Mouse (Mus musculus) CH12.LX (cell line): ENCODE results near the gene Tpm4. TPM values are rescaled to one million over a fixed set of nuclear protein-coding genes. Genes with fewer than 3 reads are reported as not detected.
A peak's percentile ranks its signal among the peaks of the same experiment; 100 is the strongest.
"Not testable (repeated sequence)": the region's sequence is repeated elsewhere in the genome, so short reads cannot be mapped to it uniquely, and the experiment has no call there.

ENCODE experiments used
- DNase-seq: peaks from one replicate; pipeline ENCODE4 v3.0.0-alpha.2; 2013; ENCODE audit errors: extremely low read depth
- H3K27ac ChIP-seq: 2 replicates; pipeline ENCODE4 v1.5.1; 2012; ENCODE audit warnings: low read depth, mild to moderate bottlenecking, control low read depth, moderate library complexity; ENCODE audit not compliant: insufficient read depth
- H3K27me3 ChIP-seq: replicated peaks from 2 replicates; pipeline ENCODE3; 2012; ENCODE audit warnings: inconsistent platforms
- H3K36me3 ChIP-seq, 2 experiments: replicated peaks in 1 of 2; 2 replicates each; pipeline versions ENCODE3 to v1.6.1; 2012; ENCODE audit warnings: inconsistent platforms in 1 of 2, low read length in 1 of 2, mild to moderate bottlenecking in 1 of 2, mixed read lengths in 1 of 2, moderate library complexity in 1 of 2; ENCODE audit not compliant: control insufficient read depth in 1 of 2, insufficient read depth in 1 of 2
- H3K4me1 ChIP-seq, 2 experiments: 2 replicates each; pipeline ENCODE4 v1.6.1; 2012; ENCODE audit warnings: inconsistent platforms in 1 of 2, moderate library complexity in 1 of 2; ENCODE audit not compliant: insufficient read depth in 2 of 2, control insufficient read depth in 1 of 2
- H3K4me2 ChIP-seq: 2 replicates; pipeline ENCODE4 v1.6.1; 2012; ENCODE audit warnings: low read depth, mild to moderate bottlenecking, control low read depth; ENCODE audit not compliant: poor library complexity, insufficient read depth, severe bottlenecking
- H3K4me3 ChIP-seq, 3 experiments: fragments of 150-350 bp in 1 of 3; sonication (generic) in 1 of 3; replicated peaks in 1 of 3; 2 replicates each; pipeline versions ENCODE3 to v1.5.1; 2011 to 2012; ENCODE audit warnings: low read depth in 2 of 3, low read length in 2 of 3, mild to moderate bottlenecking in 2 of 3, moderate library complexity in 2 of 3, control low read depth in 1 of 3, improper control_type of control experiment in 1 of 3, inconsistent platforms in 1 of 3, mixed read lengths in 1 of 3; ENCODE audit not compliant: poor library complexity in 1 of 3
- H3K79me2 ChIP-seq: replicated peaks from 2 replicates; pipeline ENCODE4 v1.6.1; 2012; ENCODE audit warnings: mild to moderate bottlenecking, moderate library complexity; ENCODE audit not compliant: control insufficient read depth, poor library complexity, insufficient read depth, severe bottlenecking; ENCODE audit errors: extremely low read depth
- H3K9ac ChIP-seq: 2 replicates; pipeline ENCODE4 v1.6.1; 2012; ENCODE audit warnings: low read depth, mild to moderate bottlenecking, control low read depth, moderate library complexity; ENCODE audit not compliant: insufficient read depth
- H3K9me3 ChIP-seq: replicated peaks from 2 replicates; pipeline ENCODE3; 2012; ENCODE audit warnings: low read length, inconsistent platforms, mixed read lengths
- BHLHE40 ChIP-seq: IDR thresholded peaks from 2 replicates; pipeline ENCODE4 v1.6.1; 2011; ENCODE audit warnings: mild to moderate bottlenecking, low read depth, low read length, improper control_type of control experiment
- CTCF ChIP-seq, 2 experiments: IDR thresholded peaks in 1 of 2; conservative IDR thresholded peaks in 1 of 2; 2 replicates each; pipeline ENCODE4 v1.5.1; 2011 to 2012; ENCODE audit warnings: low read depth in 2 of 2, low read length in 2 of 2, improper control_type of control experiment in 1 of 2, inconsistent platforms in 1 of 2, mild to moderate bottlenecking in 1 of 2, moderate library complexity in 1 of 2
- ETS1 ChIP-seq: conservative IDR thresholded peaks from 2 replicates; pipeline ENCODE4 v1.6.1; 2012; ENCODE audit warnings: low read depth, mild to moderate bottlenecking, inconsistent platforms, low read length, improper control_type of control experiment, moderate library complexity
- JUND ChIP-seq: conservative IDR thresholded peaks from 2 replicates; pipeline ENCODE4 v1.6.1; 2011; ENCODE audit warnings: low read depth, low read length, improper control_type of control experiment
- MEF2A ChIP-seq: IDR thresholded peaks from 2 replicates; pipeline ENCODE4 v1.6.1; 2014; ENCODE audit warnings: low read depth, mild to moderate bottlenecking, inconsistent platforms, low read length, improper control_type of control experiment, borderline replicate concordance
- MXI1 ChIP-seq: IDR thresholded peaks from 2 replicates; pipeline ENCODE4 v1.6.1; 2011; ENCODE audit warnings: mild to moderate bottlenecking, low read depth, low read length, improper control_type of control experiment
- NELFE ChIP-seq: IDR thresholded peaks from 2 replicates; pipeline ENCODE4 v1.6.1; 2011; ENCODE audit warnings: low read depth, low read length, improper control_type of control experiment
- NRF1 ChIP-seq: IDR thresholded peaks from 2 replicates; pipeline ENCODE4 v1.6.1; 2014; ENCODE audit warnings: low read depth, mild to moderate bottlenecking, inconsistent platforms, low read length, improper control_type of control experiment, moderate library complexity
- POLR2A ChIP-seq: IDR thresholded peaks from 2 replicates; pipeline ENCODE4 v1.6.1; 2011; ENCODE audit warnings: low read depth, mild to moderate bottlenecking, improper control_type of control experiment, low read length
- POLR2AphosphoS2 ChIP-seq: IDR thresholded peaks from 2 replicates; pipeline ENCODE4 v1.6.1; 2011; ENCODE audit warnings: low read depth, low read length, improper control_type of control experiment
- RAD21 ChIP-seq: IDR thresholded peaks from 2 replicates; pipeline ENCODE4 v1.6.1; 2011; ENCODE audit warnings: low read depth, mild to moderate bottlenecking, low read length, improper control_type of control experiment, moderate library complexity
- SIN3A ChIP-seq: IDR thresholded peaks from 2 replicates; pipeline ENCODE4 v1.6.1; 2012; ENCODE audit warnings: low read length, improper control_type of control experiment, inconsistent platforms
- SMC3 ChIP-seq: IDR thresholded peaks from 2 replicates; pipeline ENCODE4 v1.6.1; 2011; ENCODE audit warnings: low read depth, low read length, improper control_type of control experiment
- TBP ChIP-seq: conservative IDR thresholded peaks from 2 replicates; pipeline ENCODE4 v1.6.1; 2011; ENCODE audit warnings: low read depth, low read length, improper control_type of control experiment
- TCF12 ChIP-seq: IDR thresholded peaks from 2 replicates; pipeline ENCODE4 v1.6.1; 2014; ENCODE audit warnings: low read depth, mild to moderate bottlenecking, inconsistent platforms, low read length, improper control_type of control experiment
- UBTF ChIP-seq: IDR thresholded peaks from 2 replicates; pipeline ENCODE4 v1.6.1; 2012; ENCODE audit warnings: low read depth, mild to moderate bottlenecking, inconsistent platforms, low read length, improper control_type of control experiment, moderate library complexity
- ZKSCAN1 ChIP-seq: IDR thresholded peaks from 2 replicates; pipeline ENCODE4 v1.6.1; 2012; ENCODE audit warnings: low read depth, inconsistent platforms, low read length, improper control_type of control experiment, borderline replicate concordance
- dilution Hi-C: fragments of 300-500 bp; cut with MboI; formaldehyde crosslinking; loops from 2 replicates; pipeline ENCODE4 v1.14.3; 2020; ENCODE audit warnings: low sequenced_read_pairs; ENCODE audit not compliant: extremely low pct_unique_long_range_greater_than_20kb, extremely low pct_ligation_motif_present
- in situ Hi-C: fragments of 300-500 bp; cut with MboI; formaldehyde crosslinking; loops from 3 replicates; pipeline ENCODE4 v1.14.3; 2019; ENCODE audit warnings: low sequenced_read_pairs, low pct_ligation_motif_present, low pct_unique_long_range_greater_than_20kb, mixed read lengths
- polyA plus RNA-seq: library from polyadenylated mRNA; unstranded; fragments of >175 nt; gene quantifications from 2 replicates; pipeline ENCODE4 v1.2.1, GENCODE M21; 2012; ENCODE audit warnings: low read depth; ENCODE audit not compliant: insufficient read length
- total RNA-seq, 2 experiments: library from RNA; depleted of rRNA; stranded (reverse); fragments of 300-350 nt in 1 of 2; fragments of >200 nt in 1 of 2; gene quantifications; 2 replicates each; pipeline ENCODE4 v1.2.3; 2012 to 2014

Gene Tpm4
- 94.8 and 96.2 TPM in 2 replicates for total RNA-seq (2012; rRNA removed)
- total RNA-seq (2014; rRNA removed): 284 and 318 TPM in 2 replicates
- 203 and 218 TPM in 2 replicates for polyA plus RNA-seq

DNA sequence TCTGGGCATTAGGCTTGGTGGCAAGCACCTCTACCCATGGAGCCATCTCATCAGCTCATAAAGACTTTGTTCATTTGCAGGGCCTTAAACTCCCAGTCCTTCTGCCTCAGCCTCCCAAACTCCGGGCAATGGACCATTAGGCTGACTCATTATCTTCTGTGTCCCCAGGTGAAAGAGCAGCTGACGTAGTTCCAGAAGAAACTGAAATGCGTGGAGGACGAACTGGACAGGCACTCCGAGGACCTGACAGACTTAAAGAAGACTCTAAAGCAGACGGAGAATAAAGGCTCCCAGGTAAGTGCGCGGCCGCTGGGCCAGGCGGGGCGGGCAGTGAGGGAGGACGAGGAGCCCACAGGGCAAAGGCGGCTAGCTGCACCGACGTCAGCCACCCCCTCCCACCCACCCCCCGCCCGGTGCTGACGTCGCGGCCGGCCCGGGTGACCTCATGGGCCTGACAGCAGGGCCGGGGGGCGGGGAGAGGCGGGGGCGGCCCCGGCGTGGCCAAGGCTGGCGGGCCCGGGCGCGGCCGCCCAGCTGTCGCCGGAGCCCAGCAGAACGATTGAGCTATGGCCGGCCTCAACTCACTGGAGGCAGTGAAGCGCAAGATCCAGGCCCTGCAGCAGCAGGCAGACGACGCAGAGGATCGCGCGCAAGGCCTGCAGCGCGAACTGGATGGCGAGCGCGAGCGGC is at the start of gene Tpm4:
TSS of gene Tpm4 (plus strand) at position 220 of the 690 bp plus-strand sequence.
- dilution Hi-C loops (no loop called here), in situ Hi-C loops (no loop called here)
- Histone ChIP-seq H3K79me2 (peaks cover 19% of the 10 kb centered on the region), H3K4me2 (peak within 1 kb of the TSS; percentile 41), H3K4me1 (peaks cover 12 to 52% of the 10 kb centered on the region in 2 experiments), H3K36me3 (peaks cover 8 to 19% of the 10 kb centered on the region in 2 experiments), H3K27me3 (no peaks in the 10 kb centered on the region), H3K9me3 (no peaks in the 10 kb centered on the region), H3K27ac (peak within 1 kb of the TSS; percentile 32; the same call in 1 of the 2 replicates), H3K4me3 (peak within 1 kb of the TSS; percentile 79 to 95 (median 88)), H3K9ac (peak within 1 kb of the TSS; percentile 78)
- peak; percentile 60; the same call in 1 of the 2 replicates for TF ChIP-seq MXI1
- no peak for TF ChIP-seq RAD21
- TF ChIP-seq TBP: 0 out of 2 replicates have a peak, but pooled peaks have one; percentile 48
- TF ChIP-seq POLR2A: peak; percentile 58; the same call in 1 of the 2 replicates
- peak; percentile 75 for TF ChIP-seq SIN3A
- peak; percentile 61 for TF ChIP-seq NELFE
- no peak for TF ChIP-seq JUND
- peak; percentile 73; the same call in 1 of the 2 replicates for TF ChIP-seq UBTF
- 0 out of 2 replicates have a peak, but pooled peaks have one; percentile 21 for TF ChIP-seq MEF2A
- peak; percentile 55; the same call in 1 of the 2 replicates for TF ChIP-seq TCF12
- 0 out of 2 replicates have a peak, but pooled peaks have one; percentile 6 for TF ChIP-seq NRF1
- 0 out of 2 replicates have a peak, but pooled peaks have one; percentile 10 for TF ChIP-seq BHLHE40
- TF ChIP-seq ZKSCAN1: no peak
- no peak for TF ChIP-seq POLR2AphosphoS2
- no peak; the same call in 1 of the 2 replicates for TF ChIP-seq ETS1
- DNase-seq: peak; percentile 62

DNA sequence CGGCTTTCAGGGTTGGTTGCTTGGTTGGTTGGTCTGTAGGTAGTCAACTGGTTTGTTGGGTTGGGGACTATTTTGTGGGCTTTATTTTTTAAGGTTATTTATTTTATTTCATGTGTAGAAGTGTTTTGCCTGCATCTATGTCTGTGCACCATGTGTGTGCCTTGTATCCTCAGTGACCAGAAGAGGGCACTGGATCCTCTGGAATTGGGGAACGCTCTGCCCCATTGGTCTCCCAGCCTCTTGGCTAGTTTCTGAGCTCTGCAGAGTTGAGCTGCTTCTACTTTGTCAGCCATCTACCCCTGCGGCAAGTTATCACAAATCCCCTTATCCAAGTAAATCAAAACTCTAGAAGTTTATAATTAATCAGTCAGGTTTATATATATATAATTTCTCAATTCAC is 47.2 kb upstream of the Tpm4 start:
- H3K4me3 ChIP-seq, H3K36me3 ChIP-seq, H3K79me2 ChIP-seq, H3K27me3 ChIP-seq, H3K4me2 ChIP-seq, in situ Hi-C loops, H3K27ac ChIP-seq, dilution Hi-C loops, H3K9me3 ChIP-seq, H3K9ac ChIP-seq: not testable (repeated sequence)
- peaks cover 0 to 25% of the 10 kb centered on the region in 2 experiments; a peak in 2 of 4 replicates for H3K4me1 ChIP-seq
- TF ChIP-seq SMC3 (peak; percentile 10; the same call in 1 of the 2 replicates), CTCF (conservative IDR thresholded peaks at IDR 0.05 in 1 of 2, IDR thresholded peaks at IDR 0.05 in 1 of 2; ENCODE audit: low read depth in 2 of 2, low read length in 2 of 2) (peak in 1 of 2 experiments; percentile 36; a peak in 2 of 4 replicates), RAD21 (peak; percentile 38)
- peak; percentile 17 for DNase-seq

DNA sequence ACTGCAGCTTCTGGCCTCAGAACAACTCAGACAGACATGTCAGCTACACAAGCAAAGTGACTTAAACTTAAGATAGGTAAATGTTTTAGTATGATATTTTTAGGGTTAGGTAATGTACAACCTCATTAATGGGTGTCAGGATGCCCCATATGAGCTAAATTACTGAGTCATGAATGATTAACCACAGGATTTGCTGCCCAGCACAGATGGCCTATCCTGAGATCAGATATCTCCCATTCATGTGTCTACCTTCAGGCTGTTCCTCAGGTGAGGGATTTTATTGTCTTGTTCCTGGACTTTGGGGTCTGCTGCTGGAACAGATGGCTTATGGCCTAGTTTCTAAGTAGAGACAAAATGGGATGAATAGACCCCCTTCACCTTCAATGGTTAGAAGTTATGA is 38.1 kb upstream of the Tpm4 start:
- H3K9me3 ChIP-seq, in situ Hi-C loops, H3K27me3 ChIP-seq, H3K27ac ChIP-seq, dilution Hi-C loops, H3K4me3 ChIP-seq, H3K36me3 ChIP-seq, H3K9ac ChIP-seq, H3K4me2 ChIP-seq, H3K79me2 ChIP-seq, DNase-seq, H3K4me1 ChIP-seq: not testable (repeated sequence)

DNA sequence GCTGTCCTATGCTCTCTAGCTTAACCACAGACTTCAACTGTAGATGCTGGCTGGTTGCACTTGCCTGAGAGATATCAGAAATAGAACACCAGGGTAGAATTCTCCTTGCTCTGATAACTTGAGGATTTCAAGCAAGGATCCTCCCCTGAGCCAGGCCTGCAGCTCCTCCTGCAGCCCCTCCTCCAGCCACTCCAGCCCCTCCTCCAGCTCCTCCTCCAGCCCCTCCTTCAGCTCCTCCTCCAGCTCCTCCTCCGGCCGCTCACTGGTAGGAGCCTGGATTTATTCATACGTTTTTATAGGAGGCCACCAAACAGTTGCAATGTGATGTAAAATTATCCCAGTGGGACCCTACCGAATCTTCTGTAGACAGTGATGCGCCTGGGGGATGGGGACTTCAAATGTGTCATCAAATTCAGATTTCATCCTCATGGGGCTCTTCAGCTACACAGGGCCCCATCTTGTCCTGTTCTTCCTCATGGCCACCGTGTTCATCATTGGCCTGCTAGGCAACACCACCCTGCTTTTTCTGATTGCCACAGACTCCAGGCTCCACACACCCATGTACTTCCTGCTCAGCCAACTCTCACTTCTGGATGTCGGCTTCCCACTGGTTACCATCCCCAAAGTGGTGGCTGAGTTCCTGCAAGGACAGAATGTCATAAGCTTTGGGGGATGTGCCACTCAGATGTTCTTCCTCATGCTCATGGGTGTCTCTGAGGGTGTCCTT is 35.2 kb upstream of the Tpm4 start:
- H3K9me3 ChIP-seq, H3K4me3 ChIP-seq, DNase-seq, H3K27me3 ChIP-seq, H3K4me2 ChIP-seq, H3K36me3 ChIP-seq, H3K9ac ChIP-seq, H3K79me2 ChIP-seq, dilution Hi-C loops, H3K27ac ChIP-seq, H3K4me1 ChIP-seq: not testable (repeated sequence)
- in situ Hi-C loops: loop anchor here (25.0 kb wide), 1 partner anchor 962 kb away; no protein-coding TSS in a partner anchor
